Mouse (Mus musculus) hematopoietic stem cell, adult 5-6 weeks (primary cell): Measurements from ENCODE around the gene Hebp1. TPM values are rescaled to one million over a fixed set of nuclear protein-coding genes. Genes with fewer than 3 reads are reported as not detected.

Experiments
- ATAC-seq, 2 experiments: fragments of 125-278 bp in 1 of 2; replicated peaks in 1 of 2; 2 replicates each; pipeline ENCODE4 v1.8.0; 2016 to 2017; ENCODE audit warnings: inconsistent platforms in 2 of 2, mild to moderate bottlenecking in 2 of 2, moderate number of reproducible peaks in 2 of 2, low read depth in 1 of 2, moderate TSS enrichment in 1 of 2; ENCODE audit not compliant: low FRiP score in 2 of 2, poor library complexity in 2 of 2, severe bottlenecking in 2 of 2, insufficient read depth in 1 of 2, low TSS enrichment in 1 of 2
- total RNA-seq: library from RNA; stranded (forward); fragments of 172-1452, 232-1000 nt; gene quantifications from 2 replicates; pipeline ENCODE4 v1.2.3, GENCODE M21; 2017

Hebp1 gene
- total RNA-seq, 1 experiment from 2014 or later = 54.6 TPM

- no peak for ATAC-seq
Measured at GRCm38 (mm10) chr6:135169246-135169645, 28.6 kb downstream of the Hebp1 start.

GRCm38 (mm10) chr6:135168471-135168870, 29.4 kb downstream of the Hebp1 start:
- no peak for ATAC-seq

GRCm38 (mm10) chr6:135167380-135168311, 30.2 kb downstream of the Hebp1 start:
- peak; percentile 89 to 90 for ATAC-seq

GRCm38 (mm10) chr6:135166712-135167111, 31.1 kb downstream of the Hebp1 start:
- no peak for ATAC-seq

- ATAC-seq = no peak
Measured at GRCm38 (mm10) chr6:135166262-135166661, 31.6 kb downstream of the Hebp1 start.

GRCm38 (mm10) chr6:135165706-135166105, 32.1 kb downstream of the Hebp1 start:
- no peak; a peak in 1 of 4 replicates for ATAC-seq

GRCm38 (mm10) chr6:135165191-135165590, 32.6 kb downstream of the Hebp1 start:
- ATAC-seq = no peak

GRCm38 (mm10) chr6:135162861-135163260, 35.0 kb downstream of the Hebp1 start:
- no peak for ATAC-seq

- no peak for ATAC-seq
Measured at GRCm38 (mm10) chr6:135162311-135162710, 35.5 kb downstream of the Hebp1 start.

- ATAC-seq = no peak
Measured at GRCm38 (mm10) chr6:135161356-135161755, 36.5 kb downstream of the Hebp1 start.

GRCm38 (mm10) chr6:135158509-135158908, 39.3 kb downstream of the Hebp1 start:
- ATAC-seq = no peak

- ATAC-seq = no peak
Measured at GRCm38 (mm10) chr6:135157496-135157895, 40.3 kb downstream of the Hebp1 start.

GRCm38 (mm10) chr6:135156597-135156996, 41.2 kb downstream of the Hebp1 start:
- ATAC-seq = no peak

GRCm38 (mm10) chr6:135153719-135154118, 44.1 kb downstream of the Hebp1 start:
- no peak for ATAC-seq

- ATAC-seq = peak; percentile 63 to 88; a peak in 3 of 4 replicates
Measured at GRCm38 (mm10) chr6:135150311-135150710, 47.5 kb downstream of the Hebp1 start.

- no peak for ATAC-seq
Measured at GRCm38 (mm10) chr6:135149722-135150121, 48.1 kb downstream of the Hebp1 start.

GRCm38 (mm10) chr6:135149175-135149574, 48.6 kb downstream of the Hebp1 start:
- ATAC-seq = no peak

- ATAC-seq = no peak; a peak in 1 of 4 replicates
Measured at GRCm38 (mm10) chr6:135148506-135148905, 49.3 kb downstream of the Hebp1 start.

- ATAC-seq = no peak
Measured at GRCm38 (mm10) chr6:135145976-135146375, 51.8 kb downstream of the Hebp1 start.
